Mouse (Mus musculus) Muller cell, postnatal 12 days (primary cell): ENCODE measurements around the gene Abhd17a.

Source experiments
- DNase-seq: peaks from one replicate; pipeline ENCODE4 v3.0.0-alpha.2; 2015; ENCODE audit errors: inconsistent ontology term

The Abhd17a gene

DNA sequence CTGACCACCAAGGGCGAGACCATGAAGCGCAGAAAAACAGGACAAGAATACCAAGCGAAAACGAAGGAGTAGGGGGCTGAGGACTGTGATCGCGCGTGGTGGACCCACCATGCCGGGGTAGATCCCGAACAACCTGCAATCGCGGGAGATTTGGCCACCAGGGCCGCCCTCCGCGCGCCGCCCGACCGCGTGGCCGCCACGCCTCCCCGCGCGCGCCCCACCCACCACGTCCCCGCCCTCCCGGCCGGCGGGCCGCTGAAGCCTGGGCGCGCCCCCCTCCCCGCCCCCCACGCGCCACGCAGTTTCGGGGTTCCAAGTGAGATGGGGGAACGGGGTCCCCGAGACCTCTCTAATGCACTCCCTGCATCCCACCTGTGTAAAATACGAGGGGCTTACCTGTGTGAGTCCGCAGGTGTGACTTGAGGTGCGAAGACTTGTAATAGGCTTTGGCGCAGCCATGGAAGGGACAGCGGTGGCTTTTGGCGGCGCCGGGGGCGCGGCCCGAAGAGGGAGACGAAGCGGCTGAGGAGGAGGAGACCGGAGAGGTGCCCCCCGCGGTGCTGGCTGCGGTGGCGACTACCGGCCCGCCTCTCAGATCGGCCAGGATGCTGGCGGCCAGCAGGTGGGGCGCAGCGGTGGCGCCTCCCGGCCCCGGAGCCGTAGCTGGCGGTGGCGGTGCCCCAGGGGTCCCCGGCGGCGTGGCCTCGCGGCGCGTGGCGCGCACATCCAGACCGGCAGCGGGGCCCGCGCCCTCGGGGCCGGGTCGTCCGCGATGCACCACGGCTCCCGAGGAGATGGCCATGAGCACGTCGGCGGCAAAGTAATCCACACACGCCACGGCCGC, 13.6 kb downstream of the Abhd17a start:
- DNase-seq: peak; percentile 79

DNA sequence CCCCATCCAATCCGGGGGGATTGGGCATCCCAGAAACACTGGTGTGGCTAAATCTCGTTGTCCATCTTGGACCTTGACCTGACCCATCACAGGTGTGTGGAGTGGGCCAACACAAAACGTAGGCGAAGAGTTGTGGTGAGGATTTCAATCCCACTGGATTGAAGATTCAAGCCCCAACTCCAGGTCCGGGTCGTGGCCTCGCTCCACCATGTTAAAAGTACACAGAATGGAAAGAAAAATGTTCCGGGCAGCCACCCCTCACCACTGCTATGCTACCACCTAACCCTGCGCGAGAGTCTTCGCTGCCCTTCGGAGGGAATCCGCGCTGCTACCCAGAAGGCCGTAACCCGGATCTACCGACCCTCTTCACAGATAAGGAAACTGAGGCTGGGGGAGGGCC, 14.2 kb downstream of the Abhd17a start:
- DNase-seq: no peak

DNA sequence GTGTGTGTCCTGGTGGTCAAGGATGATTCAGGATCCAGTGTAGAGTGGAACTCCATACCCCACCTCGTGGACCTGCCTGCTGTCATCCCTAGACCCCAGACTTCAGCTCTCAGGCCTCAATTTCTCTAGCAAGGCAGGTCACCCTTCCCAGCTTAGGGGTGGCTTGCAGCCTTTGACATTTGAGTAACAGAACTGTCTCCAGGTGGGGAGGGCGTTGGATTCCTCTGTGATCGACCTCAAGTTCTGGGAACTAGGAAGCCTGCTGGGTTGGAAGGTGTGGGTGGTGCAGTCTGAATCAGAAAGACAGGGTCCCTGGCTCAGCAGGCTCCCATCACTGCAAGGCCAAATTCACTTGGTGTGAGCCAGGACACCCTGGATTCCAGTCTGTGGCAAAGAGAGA, 15.2 kb downstream of the Abhd17a start:
- no peak for DNase-seq

GRCm38 (mm10) chr10:80573944-80574343, 16.2 kb downstream of the Abhd17a start:
- DNase-seq: no peak

- DNase-seq: no peak
These were observed 17.7 kb downstream of the Abhd17a start for GRCm38 (mm10) chr10:80572477-80572876.

DNA sequence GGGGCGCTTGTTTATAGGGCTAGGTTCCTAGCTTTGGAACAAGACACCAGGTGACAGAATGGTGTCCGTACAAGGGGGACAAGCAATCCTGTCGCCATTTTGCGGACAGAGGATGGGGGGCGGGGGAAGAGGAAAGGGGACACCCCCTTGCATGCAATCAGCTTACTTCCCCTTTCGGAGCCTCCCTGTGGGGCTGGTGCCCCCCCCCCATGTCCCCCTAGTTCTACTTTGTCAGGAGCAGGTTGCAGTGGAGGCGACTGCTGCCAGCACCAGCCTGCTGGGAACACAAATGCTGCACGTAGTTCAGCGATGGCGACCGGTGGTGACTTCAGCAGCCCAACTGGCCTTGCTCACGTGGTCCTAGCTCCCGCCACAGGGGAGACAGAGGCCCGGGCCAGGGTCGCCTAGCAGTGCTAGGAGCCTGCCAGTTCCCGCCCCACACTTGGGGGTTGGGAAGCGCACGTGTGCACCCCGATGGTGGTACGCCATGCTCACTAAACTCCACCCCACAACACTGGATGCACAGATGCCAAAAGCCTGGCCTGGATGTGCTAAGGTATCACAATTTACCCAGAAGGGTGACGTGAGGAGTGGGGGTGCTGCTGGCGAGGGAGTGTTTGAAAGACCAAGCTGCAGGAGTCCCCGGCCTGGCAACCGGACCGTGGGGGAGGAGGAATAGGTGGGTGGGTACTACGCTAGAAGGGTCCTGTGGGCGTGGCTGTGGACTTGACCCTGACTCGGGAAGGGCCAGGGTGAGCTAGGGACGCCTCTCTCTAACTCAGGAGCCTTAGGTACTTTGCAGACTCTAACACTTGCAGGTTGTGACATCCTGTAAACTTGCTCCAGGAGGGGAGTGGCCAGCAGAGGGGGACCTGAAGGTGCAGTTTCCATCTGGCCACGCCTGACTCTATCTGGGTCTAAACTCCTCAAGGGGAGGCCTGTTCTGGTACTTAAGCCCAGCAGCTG, 19.0 kb downstream of the Abhd17a start:
- no peak for DNase-seq

GRCm38 (mm10) chr10:80570419-80570818, 19.7 kb downstream of the Abhd17a start:
- DNase-seq: no peak

GRCm38 (mm10) chr10:80569664-80570066, 20.5 kb downstream of the Abhd17a start:
- no peak for DNase-seq

DNA sequence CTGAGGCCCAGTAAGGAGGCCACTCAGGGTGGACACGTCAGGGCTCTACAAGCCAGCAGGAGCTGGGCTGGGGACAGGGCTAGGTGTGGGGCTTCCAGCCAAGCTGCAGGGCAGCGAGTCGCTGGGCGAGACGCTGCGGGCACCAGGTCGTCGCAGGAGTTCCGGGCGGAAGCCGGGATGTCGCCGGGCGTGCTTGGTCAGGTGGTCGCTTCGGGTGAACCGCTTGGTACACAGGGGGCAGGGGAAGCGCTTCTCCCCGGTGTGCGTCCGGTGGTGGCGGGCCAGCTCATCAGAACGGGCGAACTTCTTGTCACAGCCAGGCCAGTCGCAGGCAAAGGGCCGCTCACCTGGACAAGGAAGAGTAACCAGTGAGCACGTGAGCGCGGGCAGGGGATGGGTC, 21.3 kb downstream of the Abhd17a start:
- no peak for DNase-seq

- peak; percentile 68 for DNase-seq
These were observed 23.6 kb downstream of the Abhd17a start for GRCm38 (mm10) chr10:80566375-80567092.

GRCm38 (mm10) chr10:80561116-80561944, 28.8 kb downstream of the Abhd17a start, which contains the start of gene Rexo1:
TSS of gene Rexo1 (minus strand) at chr10:80561560.
- DNase-seq: peak; percentile 97

DNA sequence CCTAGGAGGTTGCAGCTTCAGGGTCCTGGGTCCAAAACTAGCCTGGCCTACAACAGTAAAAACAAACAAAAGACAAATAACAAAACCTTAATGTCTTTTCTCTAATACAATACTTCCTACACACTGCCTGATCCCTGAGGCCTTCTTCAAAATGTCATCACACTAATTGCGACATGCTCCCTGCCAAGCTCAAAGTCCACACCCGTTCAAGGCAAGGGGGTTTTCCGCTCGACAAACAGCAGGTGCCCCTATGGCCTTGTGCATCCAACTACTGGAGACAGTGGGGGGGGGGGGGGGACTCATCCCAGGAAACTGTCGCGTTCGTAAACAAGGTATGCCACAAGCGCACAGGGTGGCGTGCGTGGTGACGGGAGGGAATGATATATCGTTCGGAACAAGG, 29.5 kb downstream of the Abhd17a start:
- no peak for DNase-seq

GRCm38 (mm10) chr10:80559431-80559830, 30.7 kb downstream of the Abhd17a start:
- no peak for DNase-seq

DNA sequence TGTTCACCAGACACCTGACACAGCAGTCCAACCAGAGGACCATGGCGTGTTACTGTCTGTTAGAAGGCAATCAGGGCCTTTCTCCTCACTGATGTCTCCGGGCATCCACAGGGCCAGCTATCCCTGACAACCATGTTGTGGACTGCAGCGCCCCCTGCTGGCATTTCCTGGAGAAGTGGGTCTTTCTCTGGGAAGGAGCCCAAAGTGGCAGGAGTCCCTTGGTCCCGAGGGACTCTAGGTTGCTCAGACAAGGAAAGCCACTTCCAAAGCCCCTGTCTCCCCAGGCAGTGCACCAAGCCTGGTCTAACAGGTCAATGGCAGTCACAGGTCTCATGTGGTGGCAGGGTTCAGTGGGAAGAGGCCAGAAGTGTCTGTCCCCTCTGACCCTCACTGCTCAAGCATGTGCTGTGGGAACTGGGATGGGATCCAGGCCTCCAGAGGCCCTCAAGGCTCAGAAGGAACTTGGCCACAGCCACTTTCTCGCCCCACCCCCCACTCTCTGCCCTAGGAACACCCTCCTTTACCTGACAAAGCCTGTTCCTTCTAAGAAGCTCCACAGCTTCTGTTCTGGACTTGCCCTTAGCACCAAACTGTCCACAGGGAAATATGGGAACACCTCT, 32.7 kb downstream of the Abhd17a start:
- peak; percentile 60 for DNase-seq

DNA sequence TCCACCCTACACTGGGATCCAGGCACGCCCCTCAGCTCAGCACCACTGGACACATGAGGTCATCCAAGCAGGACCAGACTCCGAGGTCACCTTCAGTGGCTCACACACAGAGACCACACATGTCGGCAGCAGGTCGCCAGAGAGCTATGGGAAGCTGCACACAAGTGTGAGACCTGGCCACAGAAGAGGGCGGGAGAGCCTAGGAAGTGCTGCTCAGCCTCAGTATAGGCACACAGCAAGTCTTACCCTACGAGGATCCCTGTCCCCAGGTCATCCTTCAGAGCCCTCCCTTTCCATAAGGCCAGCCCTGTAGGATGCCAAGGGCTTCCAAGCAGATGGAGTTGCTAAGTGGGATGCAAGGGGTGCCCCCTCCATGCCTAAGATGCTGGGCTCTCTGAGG, 36.1 kb downstream of the Abhd17a start:
- no peak for DNase-seq

GRCm38 (mm10) chr10:80553575-80553974, 36.6 kb downstream of the Abhd17a start:
- DNase-seq: no peak

DNA sequence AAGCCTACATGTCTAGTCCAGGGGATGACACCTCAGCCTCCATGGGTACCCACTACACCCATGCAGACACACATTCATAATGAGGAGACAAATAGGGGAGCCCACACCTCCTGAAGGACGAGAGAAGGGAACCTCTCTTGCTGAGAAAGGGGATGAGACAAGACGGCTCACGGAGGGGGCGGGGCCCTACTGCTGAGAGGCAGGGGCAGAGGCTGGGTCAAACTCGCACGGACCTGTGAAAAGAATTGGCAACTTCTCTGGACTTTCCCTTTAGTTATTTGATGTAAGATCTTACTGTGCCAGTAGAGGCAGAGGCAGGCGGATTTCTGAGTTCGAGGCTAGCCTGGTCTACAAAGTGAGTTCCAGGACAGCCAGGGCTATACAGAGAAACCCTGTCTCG, 37.8 kb downstream of the Abhd17a start:
- DNase-seq: no peak

- no peak for DNase-seq
These were observed 40.9 kb downstream of the Abhd17a start for GRCm38 (mm10) chr10:80549279-80549678.

- peak; percentile 80 for DNase-seq
These were observed 41.6 kb downstream of the Abhd17a start for GRCm38 (mm10) chr10:80548428-80549006.

- DNase-seq: no peak
These were observed 42.6 kb downstream of the Abhd17a start for GRCm38 (mm10) chr10:80547539-80547938.
